Mouse (Mus musculus) liver, adult 2 months (tissue): Measurements from ENCODE around the gene Gm15319. TPM values are rescaled to one million over a fixed set of nuclear protein-coding genes. Genes with fewer than 3 reads are reported as not detected.
A peak's percentile ranks its signal among the peaks of the same experiment; 100 is the strongest.
"Not testable (repeated sequence)": the region's sequence is repeated elsewhere in the genome, so short reads cannot be mapped to it uniquely, and the experiment has no call there.

Source experiments
- DNase-seq: peaks from one replicate; pipeline ENCODE4 v3.0.0-alpha.2; 2011; ENCODE audit warnings: low read depth, low spot score; ENCODE audit errors: extremely low read depth
- H3K27ac ChIP-seq: fragments of 200-500 bp; replicated peaks from 2 replicates; pipeline ENCODE4 v1.5.1; 2012; ENCODE audit warnings: low read depth, mild to moderate bottlenecking, control low read depth, inconsistent platforms, low read length; ENCODE audit not compliant: insufficient read depth
- H3K27me3 ChIP-seq: fragments of 200-500 bp; 2 replicates; pipeline ENCODE4 v1.6.1; 2012; ENCODE audit warnings: mild to moderate bottlenecking, moderate library complexity, low read length, inconsistent platforms; ENCODE audit not compliant: control insufficient read depth, insufficient read depth
- H3K36me3 ChIP-seq: fragments of 200-500 bp; 2 replicates; pipeline ENCODE4 v1.6.1; 2012; ENCODE audit warnings: low read length, inconsistent platforms; ENCODE audit not compliant: control insufficient read depth, insufficient read depth
- H3K4me1 ChIP-seq: fragments of 200-500 bp; 2 replicates; pipeline ENCODE4 v1.6.1; 2011; ENCODE audit warnings: low read length; ENCODE audit not compliant: control insufficient read depth, insufficient read depth
- H3K4me3 ChIP-seq: fragments of 200-500 bp; 2 replicates; pipeline ENCODE4 v1.5.1; 2011; ENCODE audit warnings: low read depth, mild to moderate bottlenecking, control low read depth, low read length, moderate library complexity; ENCODE audit not compliant: insufficient read depth
- H3K79me2 ChIP-seq: fragments of 200-500 bp; 2 replicates; pipeline ENCODE4 v1.6.1; 2012; ENCODE audit warnings: inconsistent platforms, mild to moderate bottlenecking, low read length, moderate library complexity; ENCODE audit not compliant: control insufficient read depth, insufficient read depth
- H3K9ac ChIP-seq: fragments of 200-500 bp; 2 replicates; pipeline ENCODE4 v1.6.1; 2012; ENCODE audit warnings: low read depth, mild to moderate bottlenecking, control low read depth, inconsistent platforms, low read length
- CTCF ChIP-seq: fragments of 200-500 bp; IDR thresholded peaks from 2 replicates; pipeline ENCODE4 v1.5.1; 2011; ENCODE audit warnings: low read depth, low read length, control low read depth
- POLR2A ChIP-seq: fragments of 200-500 bp; IDR thresholded peaks from 2 replicates; pipeline ENCODE4 v1.6.1; 2011; ENCODE audit warnings: low read length, control low read depth; ENCODE audit not compliant: insufficient read depth; ENCODE audit errors: extremely low read depth
- WGBS: fragments of 180-500 bp; shearing (Covaris S2); methylation state at CpG from one replicate; pipeline ENCODE4 v1.1.7; 2018; 5-methylcytosine and 5-hydroxymethylcytosine counted together
- polyA plus RNA-seq: library from polyadenylated mRNA; depleted of rRNA; stranded (reverse); fragments of >200 nt; gene quantifications from 2 replicates; pipeline ENCODE4 v1.2.3, GENCODE M21; 2012
- total RNA-seq: library from RNA; depleted of rRNA; stranded (reverse); fragments of >200 nt; gene quantifications from 2 replicates; pipeline ENCODE4 v1.2.3, GENCODE M21; 2014

Gene Gm15319
- total and polyA plus RNA-seq, 2 experiments: 0.09 TPM; not detected in 1

GRCm38 (mm10) chr8:20302759-20303158, 60.3 kb downstream of the Gm15319 start:
- H3K4me3 ChIP-seq, H3K36me3 ChIP-seq, H3K4me1 ChIP-seq, DNase-seq, H3K27ac ChIP-seq, H3K27me3 ChIP-seq, H3K9ac ChIP-seq, H3K79me2 ChIP-seq: not testable (repeated sequence)
- WGBS: 91% methylated on average over 5 of the region's 6 CpGs

- not testable (repeated sequence) for H3K9ac ChIP-seq, H3K36me3 ChIP-seq, H3K79me2 ChIP-seq, DNase-seq, H3K4me3 ChIP-seq, H3K27me3 ChIP-seq, H3K4me1 ChIP-seq, H3K27ac ChIP-seq
- WGBS: 84% methylated on average over 4 of the region's 4 CpGs
These were observed 63.0 kb downstream of the Gm15319 start for GRCm38 (mm10) chr8:20300042-20300441.

GRCm38 (mm10) chr8:20297939-20298505, 65.0 kb downstream of the Gm15319 start:
- not testable (repeated sequence) for H3K27me3 ChIP-seq, H3K79me2 ChIP-seq, H3K4me1 ChIP-seq, H3K9ac ChIP-seq, H3K4me3 ChIP-seq, H3K27ac ChIP-seq, DNase-seq, H3K36me3 ChIP-seq
- WGBS: 85% methylated on average over 12 of the region's 13 CpGs

GRCm38 (mm10) chr8:20296803-20297702, 66.0 kb downstream of the Gm15319 start:
- not testable (repeated sequence) for H3K36me3 ChIP-seq, H3K79me2 ChIP-seq, H3K4me1 ChIP-seq, H3K27me3 ChIP-seq
- Histone ChIP-seq H3K27ac (peak overlapping the region; percentile 29; the same call in 1 of the 2 replicates), H3K4me3 (peak overlapping the region; percentile 74), H3K9ac (peak overlapping the region; percentile 84)
- peak; percentile 70 for TF ChIP-seq CTCF
- 0 out of 2 replicates have a peak, but pooled peaks have one; percentile 30 for TF ChIP-seq POLR2A
- WGBS: 6% methylated on average over 72 of the region's 73 CpGs
- DNase-seq: peak; percentile 84

GRCm38 (mm10) chr8:20295881-20296280, 67.1 kb downstream of the Gm15319 start:
- not testable (repeated sequence) for H3K27ac ChIP-seq, H3K79me2 ChIP-seq, DNase-seq, H3K9ac ChIP-seq, H3K4me3 ChIP-seq, H3K27me3 ChIP-seq, H3K36me3 ChIP-seq, H3K4me1 ChIP-seq
- WGBS: 79% methylated on average over 3 of the region's 4 CpGs

- not testable (repeated sequence) for H3K4me1 ChIP-seq, H3K36me3 ChIP-seq, H3K27ac ChIP-seq, DNase-seq, H3K4me3 ChIP-seq, H3K79me2 ChIP-seq, H3K9ac ChIP-seq, H3K27me3 ChIP-seq
- 85% methylated on average over 4 of the region's 4 CpGs for WGBS
These were observed 68.2 kb downstream of the Gm15319 start for GRCm38 (mm10) chr8:20294826-20295225.

- not testable (repeated sequence) for H3K27ac ChIP-seq, H3K4me3 ChIP-seq, H3K9ac ChIP-seq, DNase-seq, H3K4me1 ChIP-seq, H3K36me3 ChIP-seq, H3K79me2 ChIP-seq, H3K27me3 ChIP-seq
These were observed 69.0 kb downstream of the Gm15319 start for GRCm38 (mm10) chr8:20293966-20294365.

GRCm38 (mm10) chr8:20290015-20290414, 73.0 kb downstream of the Gm15319 start:
- 79% methylated on average over 5 of the region's 8 CpGs for WGBS
- H3K4me1 ChIP-seq, H3K79me2 ChIP-seq, H3K27ac ChIP-seq, H3K9ac ChIP-seq, DNase-seq, H3K4me3 ChIP-seq, H3K27me3 ChIP-seq, H3K36me3 ChIP-seq: not testable (repeated sequence)

- not testable (repeated sequence) for H3K27ac ChIP-seq, H3K27me3 ChIP-seq, DNase-seq, H3K4me3 ChIP-seq, H3K79me2 ChIP-seq, H3K36me3 ChIP-seq, H3K9ac ChIP-seq, H3K4me1 ChIP-seq
- 89% methylated on average over 2 of the region's 3 CpGs for WGBS
These were observed 74.1 kb downstream of the Gm15319 start for GRCm38 (mm10) chr8:20288878-20289277.
